Mouse (Mus musculus) forebrain, embryonic 16.5 days (tissue): ENCODE data around the gene Best2. TPM values are rescaled to one million over a fixed set of nuclear protein-coding genes. Genes with fewer than 3 reads are reported as not detected.

Experiments used
- ATAC-seq: fragments of 200-750 bp; cut with Nextera tagmentation; 2 replicates; pipeline ENCODE4 v1.8.0; 2017; ENCODE audit warnings: mild to moderate bottlenecking, moderate library complexity
- H3K27ac ChIP-seq: fragments of 300-500 bp; sonication (generic); 2 replicates; pipeline ENCODE4 v1.5.1; 2014; ENCODE audit warnings: low read length, control low read depth
- H3K27me3 ChIP-seq: fragments of 300-500 bp; sonication (generic); replicated peaks from 2 replicates; pipeline ENCODE4 v1.6.1; 2014; ENCODE audit warnings: low read length; ENCODE audit not compliant: control insufficient read depth, insufficient read depth
- H3K36me3 ChIP-seq: fragments of 300-500 bp; sonication (generic); 2 replicates; pipeline ENCODE4 v1.6.1; 2014; ENCODE audit not compliant: control insufficient read depth, insufficient read depth
- H3K4me1 ChIP-seq: fragments of 300-500 bp; sonication (generic); replicated peaks from 2 replicates; pipeline ENCODE4 v1.6.1; 2014; ENCODE audit warnings: low read length; ENCODE audit not compliant: control insufficient read depth, insufficient read depth
- H3K4me2 ChIP-seq: fragments of 300-500 bp; sonication (generic); 2 replicates; pipeline ENCODE4 v1.6.1; 2014; ENCODE audit warnings: mild to moderate bottlenecking, low read length, control low read depth
- H3K4me3 ChIP-seq: fragments of 300-500 bp; sonication (generic); replicated peaks from 2 replicates; pipeline ENCODE4 v1.5.1; 2014; ENCODE audit warnings: mild to moderate bottlenecking, low read length, control low read depth
- H3K9ac ChIP-seq: fragments of 300-500 bp; sonication (generic); replicated peaks from 2 replicates; pipeline ENCODE4 v1.6.1; 2014; ENCODE audit warnings: low read depth, low read length, control low read depth
- H3K9me3 ChIP-seq: fragments of 300-500 bp; sonication (generic); 2 replicates; pipeline ENCODE4 v1.6.1; 2016; ENCODE audit warnings: low read length; ENCODE audit not compliant: control insufficient read depth
- WGBS: fragments of 180-500 bp; shearing (Covaris S2); extraction: QIAGEN DNeasy Blood & Tissue Kit; methylation state at CpG from one replicate; pipeline ENCODE4 v1.1.7; 2014; 5-methylcytosine and 5-hydroxymethylcytosine counted together
- polyA plus RNA-seq: library from polyadenylated mRNA; unstranded; fragments of >200 nt; fragmentation: Nextera tagmentation; extraction: Ambion mirVana; gene quantifications from 2 replicates; pipeline ENCODE4 v1.2.1, GENCODE M21; 2015

Best2 gene
- polyA plus RNA-seq, 1 experiment from 2014 or later, result not detected

DNA sequence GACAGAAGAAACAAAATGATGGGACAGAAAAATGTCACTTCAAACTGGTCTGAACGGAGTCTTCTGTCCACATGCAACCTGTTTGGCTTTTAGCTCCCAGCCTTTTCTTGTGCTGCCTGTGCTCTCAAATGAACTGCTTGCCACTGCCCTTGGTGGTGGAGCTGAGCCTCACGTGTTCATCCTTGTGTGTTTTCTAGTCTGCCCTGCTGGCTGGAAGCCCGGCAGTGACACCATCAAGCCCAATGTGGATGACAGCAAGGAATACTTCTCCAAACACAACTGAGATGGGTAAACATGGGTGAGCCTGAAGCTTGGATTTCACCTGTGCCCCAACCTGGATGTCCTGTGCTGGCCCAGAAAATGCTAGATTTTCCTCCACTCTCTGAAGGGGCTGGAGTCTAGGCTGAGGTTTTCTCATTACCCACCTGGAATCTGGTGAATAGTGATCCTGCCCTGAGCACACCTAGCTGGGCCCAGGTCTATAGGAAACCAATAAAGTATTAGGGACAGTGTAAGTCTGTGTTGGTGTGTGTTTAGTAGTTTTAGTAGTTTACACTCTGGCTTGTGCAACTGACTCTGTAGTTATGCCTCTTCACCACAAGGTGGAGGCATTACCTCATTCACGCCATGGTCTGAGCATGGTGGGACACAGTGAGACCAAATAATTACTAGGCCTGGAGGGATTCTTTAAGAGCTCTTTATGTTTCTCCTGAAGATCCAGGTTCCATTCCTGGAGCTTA is 40.4 kb downstream of the Best2 start:
- 56% methylated on average over 4 of the region's 4 CpGs for WGBS
- H3K36me3 ChIP-seq, result peaks cover 8% of the 10 kb centered on the region
- peaks cover 57% of the 10 kb centered on the region for H3K4me1 ChIP-seq
- no peaks in the 10 kb centered on the region for H3K9me3 ChIP-seq
- H3K9ac ChIP-seq, result no peak overlapping the region
- H3K27ac ChIP-seq, result no peak overlapping the region
- H3K27me3 ChIP-seq, result peaks cover 17% of the 10 kb centered on the region
- H3K4me3 ChIP-seq, result no peak overlapping the region
- no peak overlapping the region for H3K4me2 ChIP-seq
- ATAC-seq, result peak; percentile 18; the same call in 1 of the 2 replicates

DNA sequence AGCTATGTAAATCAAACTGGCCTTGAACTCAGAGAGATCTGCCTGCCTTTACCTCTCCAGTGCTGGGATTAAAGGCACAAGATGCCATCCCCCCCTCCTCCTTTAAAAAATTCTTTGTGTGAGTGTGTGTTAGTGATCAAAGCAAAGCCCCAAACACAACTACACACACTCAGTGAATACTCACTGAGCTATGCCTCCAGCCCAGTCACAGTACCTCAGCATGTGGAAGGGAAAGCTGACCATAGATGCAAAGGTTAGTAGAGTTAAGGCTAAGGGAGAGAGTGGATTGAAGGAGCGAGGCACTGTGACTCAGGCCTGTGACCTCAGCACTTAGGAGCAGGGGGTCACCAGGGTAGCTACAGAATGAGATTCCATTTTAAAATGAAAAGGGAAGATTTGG is 41.3 kb downstream of the Best2 start:
- ATAC-seq, result no peak
- peaks cover 13% of the 10 kb centered on the region for H3K27me3 ChIP-seq
- H3K9ac ChIP-seq, result no peak overlapping the region
- H3K4me1 ChIP-seq, result peaks cover 54% of the 10 kb centered on the region
- no peak overlapping the region for H3K4me3 ChIP-seq
- H3K4me2 ChIP-seq, result no peak overlapping the region
- WGBS, result 88% methylated on average over 1 of the region's 1 CpGs
- no peaks in the 10 kb centered on the region for H3K9me3 ChIP-seq
- peaks cover 8% of the 10 kb centered on the region for H3K36me3 ChIP-seq
- no peak overlapping the region for H3K27ac ChIP-seq

DNA sequence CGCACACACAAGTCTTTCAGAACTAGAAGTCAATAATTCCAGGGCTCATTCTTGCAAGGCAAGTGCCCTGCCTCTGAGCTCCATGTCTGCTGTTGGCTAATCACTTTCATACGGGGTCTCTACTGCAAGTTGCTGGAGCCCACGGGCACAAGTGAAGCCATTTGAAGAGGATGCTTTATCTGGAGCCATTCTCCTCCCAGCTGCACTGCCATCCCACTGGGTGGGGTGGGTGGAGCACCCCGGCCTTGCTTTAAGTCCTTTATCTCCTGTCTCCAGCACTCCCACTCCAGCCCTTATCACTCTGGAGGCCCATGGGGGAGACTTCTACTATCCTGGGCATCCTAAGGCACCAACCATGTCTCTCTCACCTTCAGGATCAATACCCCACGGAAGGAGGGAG is 43.4 kb downstream of the Best2 start:
- H3K27me3 ChIP-seq, result no peaks in the 10 kb centered on the region
- 73% methylated on average over 5 of the region's 5 CpGs for WGBS
- no peaks in the 10 kb centered on the region for H3K9me3 ChIP-seq
- H3K9ac ChIP-seq, result peak overlapping the region; percentile 83
- peaks cover 8% of the 10 kb centered on the region for H3K36me3 ChIP-seq
- H3K27ac ChIP-seq, result peak overlapping the region; percentile 3; the same call in 1 of the 2 replicates
- ATAC-seq, result no peak
- H3K4me2 ChIP-seq, result peak overlapping the region; percentile 69
- H3K4me3 ChIP-seq, result peak overlapping the region; percentile 66
- peaks cover 36% of the 10 kb centered on the region for H3K4me1 ChIP-seq

DNA sequence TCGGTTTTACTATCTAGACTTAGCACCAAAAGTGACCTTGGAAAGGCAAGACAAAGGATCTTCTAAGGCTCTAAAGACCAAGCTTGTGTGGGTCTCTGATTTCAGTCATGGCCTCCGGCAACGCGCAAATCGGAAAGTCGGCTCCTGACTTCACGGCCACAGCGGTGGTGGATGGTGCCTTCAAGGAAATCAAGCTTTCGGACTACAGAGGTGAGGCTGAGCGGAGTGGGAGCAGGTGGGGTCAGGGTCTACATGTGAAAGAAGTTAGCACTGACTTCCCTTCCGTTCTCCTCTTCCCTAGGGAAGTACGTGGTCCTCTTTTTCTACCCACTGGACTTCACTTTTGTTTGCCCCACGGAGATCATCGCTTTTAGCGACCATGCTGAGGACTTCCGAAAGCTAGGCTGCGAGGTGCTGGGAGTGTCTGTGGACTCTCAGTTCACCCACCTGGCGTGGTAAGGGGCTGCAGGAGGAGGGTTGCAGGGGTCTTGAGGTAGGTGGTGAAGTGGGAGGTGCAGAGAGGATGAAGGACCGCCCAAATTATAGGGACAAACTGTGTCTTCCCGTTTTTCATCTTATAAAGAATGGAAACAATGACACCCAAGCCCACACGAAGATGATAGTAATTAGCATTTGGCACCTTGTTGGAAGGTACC is 44.1 kb downstream of the Best2 start:
- Histone ChIP-seq H3K4me1 (peaks cover 32% of the 10 kb centered on the region), H3K4me2 (peak overlapping the region; percentile 69), H3K27me3 (no peaks in the 10 kb centered on the region), H3K36me3 (peaks cover 8% of the 10 kb centered on the region), H3K9ac (peak overlapping the region; percentile 83), H3K4me3 (peak overlapping the region; percentile 66), H3K9me3 (no peaks in the 10 kb centered on the region), H3K27ac (peak overlapping the region; percentile 84)
- 6% methylated on average over 21 of the region's 21 CpGs for WGBS
- ATAC-seq, result no peak

DNA sequence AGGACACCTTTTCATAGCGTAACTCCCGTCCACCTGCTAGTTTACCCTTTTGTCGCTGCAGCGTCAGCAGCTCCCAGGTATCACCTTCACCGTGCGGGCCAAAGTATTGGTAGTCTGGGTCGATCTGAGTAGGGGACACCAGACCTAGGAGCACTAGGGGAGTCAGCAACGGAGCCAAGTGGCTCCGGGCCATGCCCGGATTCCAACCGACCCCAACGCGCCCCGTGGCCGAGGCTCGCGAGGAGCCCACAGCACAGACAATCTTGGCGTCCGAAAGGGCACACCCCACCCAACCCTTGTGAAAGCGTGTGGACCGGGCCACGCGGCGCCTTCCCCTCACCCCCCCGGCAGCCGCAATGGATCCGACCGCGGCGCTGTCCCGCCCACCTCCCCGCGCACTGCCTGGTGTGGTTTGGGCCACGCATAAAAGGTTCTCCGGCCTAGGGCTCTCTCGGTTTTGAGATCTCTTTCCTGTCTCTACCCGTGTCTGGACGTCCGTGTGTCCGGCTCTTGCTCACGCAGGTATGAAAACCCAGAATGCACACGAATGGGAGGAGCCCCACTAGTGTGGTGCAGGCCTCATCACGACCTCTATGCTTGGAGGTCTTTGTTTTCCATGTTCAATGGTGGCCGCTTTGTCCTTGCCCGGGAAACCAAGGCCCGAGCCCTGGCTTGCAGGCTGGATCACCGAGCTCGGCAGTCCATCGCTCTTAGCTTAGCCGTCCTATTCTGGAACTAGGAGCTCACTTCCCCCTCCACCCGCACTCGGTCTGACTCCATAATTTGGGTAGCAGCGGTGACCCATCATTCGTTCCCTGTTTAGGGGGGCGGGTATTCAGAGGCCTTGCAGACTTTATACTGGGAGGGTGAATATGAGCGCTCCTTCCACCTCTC is 44.8 kb downstream of the Best2 start, which contains the start of the genes Gm49661, Prdx2 and Rnaseh2a:
Gene Gm49661, minus strand, starts transcription at position 193 of the 894 bp plus-strand sequence.
Gene Prdx2, plus strand, starts transcription at position 347 of the 894 bp plus-strand sequence.
Gene Rnaseh2a, minus strand, starts transcription at position 527 of the 894 bp plus-strand sequence.
- Histone ChIP-seq H3K9ac (peak within 1 kb of the TSS; percentile 83), H3K4me1 (peaks cover 34% of the 10 kb centered on the region), H3K9me3 (no peaks in the 10 kb centered on the region), H3K27ac (peak within 1 kb of the TSS; percentile 84), H3K27me3 (no peaks in the 10 kb centered on the region), H3K4me3 (peak within 1 kb of the TSS; percentile 66), H3K36me3 (peaks cover 4% of the 10 kb centered on the region; the same call in 1 of the 2 replicates), H3K4me2 (peak within 1 kb of the TSS; percentile 69)
- peak; percentile 70 for ATAC-seq
- 0% methylated on average over 56 of the region's 56 CpGs for WGBS

DNA sequence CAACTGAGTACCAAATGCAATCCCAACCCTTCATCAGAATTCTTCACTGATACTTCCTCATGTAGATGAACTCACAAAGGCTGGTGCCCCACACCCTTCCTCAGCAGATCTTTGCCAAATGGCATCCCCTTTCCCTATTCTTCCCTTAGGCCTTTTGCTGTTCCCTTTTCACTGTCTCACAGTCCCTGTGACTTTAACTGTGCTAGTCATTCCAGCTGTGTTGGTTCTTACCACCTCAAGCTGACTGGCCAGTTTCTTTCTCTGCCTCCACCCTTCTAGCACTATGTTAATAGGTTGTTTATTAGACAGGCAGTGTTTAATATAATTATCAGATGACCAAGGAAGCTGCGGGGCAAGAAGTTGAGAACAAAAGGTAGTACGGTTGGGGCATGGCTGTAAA is 45.7 kb downstream of the Best2 start:
- peak overlapping the region; percentile 66 for H3K4me3 ChIP-seq
- H3K36me3 ChIP-seq, result peaks cover 4% of the 10 kb centered on the region; the same call in 1 of the 2 replicates
- WGBS, result 14% methylated on average over 2 of the region's 2 CpGs
- H3K9ac ChIP-seq, result peak overlapping the region; percentile 83
- H3K9me3 ChIP-seq, result no peaks in the 10 kb centered on the region
- H3K27ac ChIP-seq, result peak overlapping the region; percentile 84
- H3K27me3 ChIP-seq, result no peaks in the 10 kb centered on the region
- peak overlapping the region; percentile 69 for H3K4me2 ChIP-seq
- peaks cover 34% of the 10 kb centered on the region for H3K4me1 ChIP-seq
- ATAC-seq, result no peak

DNA sequence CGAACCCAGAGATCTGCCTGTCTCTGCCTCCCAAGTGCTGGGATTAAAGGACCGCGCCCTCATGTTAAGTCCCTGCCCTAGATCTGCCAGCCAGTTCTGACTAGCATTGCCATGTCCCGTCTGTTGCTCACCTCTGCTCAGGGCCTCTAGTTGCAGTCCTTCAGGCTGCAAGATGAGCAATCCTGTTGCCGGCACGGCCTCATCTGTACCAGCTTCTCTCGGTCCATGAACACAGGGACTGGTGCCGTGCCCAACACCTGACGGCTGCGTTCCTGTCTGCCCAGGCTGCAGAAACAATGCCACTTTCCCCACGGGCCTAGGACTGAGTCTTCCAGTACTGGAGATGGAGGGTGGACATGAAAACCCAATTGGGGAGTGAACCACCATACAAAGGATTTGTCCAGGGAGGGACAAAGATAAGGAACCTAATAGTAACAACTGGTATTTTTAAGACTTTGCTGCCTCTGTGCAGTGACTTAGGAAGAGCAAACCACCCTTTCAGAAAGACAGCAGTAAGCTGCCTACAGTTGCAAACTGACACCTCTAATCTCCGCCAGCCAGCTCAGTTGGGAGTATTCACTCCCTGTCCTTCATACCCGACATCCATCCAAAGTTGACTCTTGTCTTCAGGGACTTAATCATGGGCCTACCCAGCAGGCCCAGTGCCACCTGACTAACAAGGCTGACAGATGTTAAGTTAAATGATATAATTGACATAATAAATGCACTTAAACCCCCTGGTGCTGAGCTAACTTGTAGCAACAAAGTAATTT is 46.6 kb downstream of the Best2 start:
- Histone ChIP-seq H3K27me3 (no peaks in the 10 kb centered on the region), H3K4me2 (no peak overlapping the region), H3K9me3 (no peaks in the 10 kb centered on the region), H3K36me3 (peaks cover 4% of the 10 kb centered on the region; the same call in 1 of the 2 replicates), H3K27ac (no peak overlapping the region), H3K4me3 (no peak overlapping the region), H3K9ac (no peak overlapping the region), H3K4me1 (peaks cover 34% of the 10 kb centered on the region)
- no peak for ATAC-seq
- 82% methylated on average over 13 of the region's 13 CpGs for WGBS

DNA sequence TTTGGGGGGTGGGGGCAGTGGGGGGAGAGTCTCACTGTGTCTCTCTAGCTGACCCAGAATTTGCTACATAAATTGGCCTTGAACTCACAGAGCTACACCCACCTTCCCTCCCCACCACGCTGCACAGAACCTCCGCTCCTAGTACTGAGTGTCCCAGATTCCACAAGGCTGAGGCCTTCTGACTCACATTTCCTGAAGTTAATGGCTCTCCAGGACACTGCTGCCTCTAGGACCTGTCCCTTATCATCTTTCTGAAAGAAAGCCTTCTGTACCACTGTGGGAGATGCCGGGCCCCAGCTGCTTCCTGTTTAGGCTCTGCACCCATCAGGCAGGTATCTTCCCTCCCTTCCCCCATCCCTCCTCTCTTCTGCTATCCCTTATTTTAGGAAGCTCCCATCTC is 47.7 kb downstream of the Best2 start:
- WGBS, result 63% methylated on average over 3 of the region's 3 CpGs
- Histone ChIP-seq H3K4me1 (peaks cover 30% of the 10 kb centered on the region), H3K27ac (no peak overlapping the region), H3K9ac (no peak overlapping the region), H3K27me3 (no peaks in the 10 kb centered on the region), H3K36me3 (peaks cover under 1% of the 10 kb centered on the region; the same call in 1 of the 2 replicates), H3K4me2 (no peak overlapping the region), H3K4me3 (no peak overlapping the region), H3K9me3 (no peaks in the 10 kb centered on the region)
- ATAC-seq, result peak; percentile 3
